Mouse (Mus musculus) frontal cortex, postnatal 36 days (tissue): ENCODE data around the gene Iqca.

Experiments used
- DNase-seq, 2 experiments: peaks; one replicate each; pipeline ENCODE4 v3.0.0; 2022; ENCODE audit warnings: low spot score in 2 of 2

Gene Iqca

GRCm38 (mm10) chr1:90153099-90153744 lies at the start of gene Iqca:
TSS of gene Iqca (minus strand) at chr1:90153401.
- peak; percentile 65 to 75 for DNase-seq

- peak; percentile 40 to 48 for DNase-seq
Observed at GRCm38 (mm10) chr1:90202207-90202978, 49.2 kb upstream of the Iqca start.

- no peak for DNase-seq
Observed at GRCm38 (mm10) chr1:90201655-90202054, 48.5 kb upstream of the Iqca start.

GRCm38 (mm10) chr1:90201246-90201645 lies 48.0 kb upstream of the Iqca start:
- no peak for DNase-seq

GRCm38 (mm10) chr1:90189046-90189445 lies 35.8 kb upstream of the Iqca start:
- DNase-seq = no peak

DNA sequence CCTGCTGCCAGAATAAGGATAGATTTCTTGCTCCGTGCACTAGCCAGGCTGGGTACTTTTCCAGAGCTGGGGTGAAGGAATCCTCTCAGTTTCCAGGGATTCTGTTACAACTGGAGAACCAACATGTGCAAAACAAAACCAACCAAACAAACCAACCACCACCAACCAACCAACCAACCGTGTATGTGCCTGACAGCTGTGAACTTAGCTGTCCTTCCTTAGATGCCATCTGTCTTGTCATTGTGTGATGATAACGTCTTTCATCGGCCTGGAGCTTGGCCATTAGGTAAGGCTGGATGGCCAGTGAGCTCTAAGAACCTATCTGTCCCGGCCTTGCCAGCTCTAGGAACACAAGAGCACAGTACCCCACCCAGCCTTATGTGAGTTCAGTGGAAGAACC lies 33.7 kb upstream of the Iqca start:
- no peak for DNase-seq

- DNase-seq = no peak
Observed at GRCm38 (mm10) chr1:90186173-90186572, 33.0 kb upstream of the Iqca start.

DNA sequence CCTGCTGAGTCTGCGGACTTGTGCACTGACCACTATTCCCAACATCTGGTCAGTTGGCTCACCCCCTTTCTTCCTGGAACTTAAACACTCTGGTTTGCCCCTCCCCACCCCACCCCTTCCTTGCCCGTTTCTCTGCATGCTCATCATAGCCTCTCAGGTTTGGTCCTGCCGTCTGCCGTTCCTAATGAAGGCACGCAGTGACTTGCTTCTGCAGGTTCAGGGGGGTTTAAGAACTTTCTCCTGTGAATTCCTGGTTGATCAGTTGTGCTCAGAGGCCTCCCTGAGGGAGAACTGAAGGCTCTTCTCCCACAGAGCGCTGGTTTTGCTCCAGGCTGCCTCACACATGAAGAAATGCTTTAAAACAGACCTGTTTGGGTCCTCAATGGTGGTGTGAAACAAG lies 30.4 kb upstream of the Iqca start:
- no peak for DNase-seq

- no peak for DNase-seq
Observed at GRCm38 (mm10) chr1:90182521-90182920, 29.3 kb upstream of the Iqca start.

DNA sequence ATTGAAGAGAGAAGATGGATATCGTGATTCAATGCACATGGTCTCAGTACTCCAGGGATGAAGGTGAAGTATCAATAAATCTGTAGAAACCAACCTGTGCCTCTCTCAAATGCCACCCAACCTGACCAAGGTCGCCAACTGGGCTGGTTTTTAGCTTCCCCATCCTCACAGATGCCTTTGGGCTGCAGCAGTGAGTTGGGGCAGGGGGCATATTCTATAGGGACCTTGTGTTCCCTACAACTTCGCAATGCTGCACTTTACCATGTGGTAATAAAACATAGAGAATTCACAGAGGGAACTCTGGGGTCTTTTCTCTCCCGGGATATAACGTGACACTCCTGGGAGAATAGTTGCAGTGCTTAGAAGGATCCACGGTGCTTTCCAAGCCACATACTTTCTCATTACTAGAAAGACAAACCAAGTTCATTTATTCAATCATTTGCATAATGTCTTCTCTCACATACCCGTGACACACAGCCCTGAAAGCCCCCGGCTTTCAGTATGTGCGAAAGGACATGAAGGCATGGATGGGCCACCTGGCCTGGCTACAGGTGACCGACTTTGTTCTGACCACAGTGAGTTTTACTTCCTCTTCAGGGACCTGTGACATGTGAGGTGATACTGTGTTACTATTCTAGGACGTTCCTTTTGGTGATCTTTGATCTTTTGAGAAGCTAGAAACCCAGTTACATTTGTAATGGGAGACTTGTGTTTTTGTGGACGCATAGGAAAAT lies 27.9 kb upstream of the Iqca start:
- no peak for DNase-seq

DNA sequence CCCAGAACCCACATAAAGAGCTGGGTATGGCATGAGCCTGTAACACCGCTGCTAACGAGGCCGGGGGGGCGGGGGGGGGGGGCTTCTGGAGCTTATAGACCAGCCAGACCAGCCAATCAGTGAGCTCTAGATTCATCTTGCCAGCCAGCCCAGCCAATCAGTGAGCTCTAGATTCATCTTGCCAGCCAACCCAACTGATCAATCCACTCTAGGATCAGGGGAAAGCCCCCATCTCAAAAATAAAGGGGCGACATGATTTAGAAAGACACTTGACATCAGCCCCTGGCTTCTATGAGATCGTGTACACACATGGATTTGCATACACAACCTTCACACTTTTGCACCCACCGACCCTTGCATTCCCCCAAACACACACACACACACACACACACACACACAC lies 27.3 kb upstream of the Iqca start:
- DNase-seq = no peak

- no peak for DNase-seq
Observed at GRCm38 (mm10) chr1:90177978-90178377, 24.8 kb upstream of the Iqca start.

GRCm38 (mm10) chr1:90177565-90177964 lies 24.4 kb upstream of the Iqca start:
- no peak for DNase-seq

- DNase-seq = no peak
Observed at GRCm38 (mm10) chr1:90176223-90176622, 23.0 kb upstream of the Iqca start.

DNA sequence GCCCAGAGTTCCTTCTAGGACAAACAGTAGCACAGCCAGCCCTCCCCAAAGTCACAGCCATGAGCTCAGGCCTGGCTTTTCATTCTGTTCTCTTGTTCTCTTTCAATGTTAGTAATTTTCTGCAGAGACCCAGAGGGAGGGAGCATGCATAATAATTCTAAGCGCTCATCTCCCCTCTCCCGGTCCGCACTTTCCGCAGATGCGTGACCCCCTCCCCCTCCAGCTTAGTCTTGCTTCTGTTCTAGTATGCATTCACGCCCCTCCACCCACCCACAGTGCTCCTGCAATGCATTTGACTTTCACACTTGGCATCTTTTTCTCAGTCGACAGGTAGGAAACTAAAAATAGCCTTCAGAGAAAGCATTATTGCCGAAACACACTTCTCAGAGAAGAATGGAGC lies 21.1 kb upstream of the Iqca start:
- no peak for DNase-seq

- DNase-seq = no peak
Observed at GRCm38 (mm10) chr1:90164319-90164718, 11.1 kb upstream of the Iqca start.

DNA sequence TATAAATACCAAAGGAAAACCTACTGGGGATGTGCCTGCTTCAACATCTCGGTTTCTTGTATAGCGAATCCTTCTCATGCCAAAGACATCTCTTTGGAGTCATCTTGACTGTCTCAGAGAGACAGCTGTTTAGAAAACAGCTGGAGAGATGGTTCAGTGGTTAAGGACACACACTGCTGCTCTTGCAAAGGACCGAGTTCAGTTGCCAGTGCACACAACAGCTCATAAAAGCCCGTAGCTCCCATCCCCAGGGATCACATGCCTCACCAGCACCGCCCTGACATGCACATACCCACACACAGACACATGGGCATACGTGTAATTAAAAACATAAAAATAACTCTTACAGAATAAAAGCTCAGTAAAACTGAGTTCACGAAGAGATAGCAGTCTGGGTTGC lies 10.0 kb upstream of the Iqca start:
- no peak for DNase-seq

DNA sequence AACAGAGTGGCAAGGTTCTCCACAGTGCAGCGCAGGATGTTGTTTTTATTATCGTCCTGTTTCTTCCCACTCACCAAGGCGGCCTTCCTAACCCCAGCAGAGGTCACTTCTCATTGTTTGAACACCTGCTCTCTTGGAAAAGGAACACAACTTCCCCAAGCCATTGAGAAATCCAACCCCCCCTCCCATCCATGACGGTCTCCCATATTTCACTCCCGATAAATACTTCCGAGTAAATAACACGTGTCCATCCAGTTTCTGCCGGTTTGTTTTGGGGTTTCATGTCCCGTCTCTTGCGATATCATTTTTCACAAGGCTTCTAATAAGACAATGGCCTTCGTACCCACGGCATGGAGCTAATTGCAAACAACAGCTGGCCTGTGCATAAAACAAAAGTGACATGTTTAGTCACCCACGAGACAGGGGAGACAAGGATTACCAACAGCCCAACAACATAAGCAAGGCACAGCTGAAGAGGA lies 9.2 kb upstream of the Iqca start:
- DNase-seq = no peak

- no peak for DNase-seq
Observed at GRCm38 (mm10) chr1:90161623-90162022, 8.4 kb upstream of the Iqca start.

DNA sequence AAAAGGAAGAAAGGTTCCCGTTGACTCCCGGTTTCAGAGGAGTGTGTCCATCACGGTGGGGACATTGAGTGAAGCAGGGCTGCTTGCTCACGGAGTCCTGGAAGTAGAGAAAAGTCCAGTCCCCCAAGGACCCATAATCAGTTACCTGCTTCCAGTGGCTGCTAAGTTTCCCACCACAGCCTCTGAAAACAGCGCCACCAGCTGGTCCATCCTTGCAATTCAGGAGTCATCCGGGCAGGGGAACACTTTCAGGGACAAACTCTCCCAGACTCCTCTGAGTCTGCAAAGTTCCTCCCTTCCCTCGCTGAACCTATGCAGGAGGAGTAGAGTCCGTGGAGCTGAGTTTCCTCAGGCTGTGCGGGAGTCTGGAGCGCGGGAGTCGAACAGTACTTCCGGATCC lies 6.7 kb upstream of the Iqca start:
- no peak for DNase-seq

DNA sequence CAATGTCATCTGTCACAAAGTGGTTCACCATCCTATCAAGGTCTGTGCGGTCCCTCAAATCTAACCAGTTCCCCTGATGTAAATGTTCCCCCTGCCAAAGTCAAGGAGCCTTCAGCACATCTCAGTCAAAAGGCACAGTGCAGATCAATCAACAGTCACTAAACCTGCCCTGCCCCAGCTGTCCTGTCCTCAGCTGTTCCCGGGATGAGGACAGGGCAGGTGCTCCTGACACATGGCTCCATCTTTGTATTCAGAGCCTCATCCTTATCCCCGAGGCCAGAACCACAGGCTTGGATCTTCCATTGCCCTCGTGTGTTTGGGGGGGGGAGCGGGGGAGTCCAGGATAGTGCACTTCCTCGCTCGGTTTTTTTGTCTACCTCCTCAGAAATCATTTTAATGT lies 3.4 kb upstream of the Iqca start:
- no peak for DNase-seq

DNA sequence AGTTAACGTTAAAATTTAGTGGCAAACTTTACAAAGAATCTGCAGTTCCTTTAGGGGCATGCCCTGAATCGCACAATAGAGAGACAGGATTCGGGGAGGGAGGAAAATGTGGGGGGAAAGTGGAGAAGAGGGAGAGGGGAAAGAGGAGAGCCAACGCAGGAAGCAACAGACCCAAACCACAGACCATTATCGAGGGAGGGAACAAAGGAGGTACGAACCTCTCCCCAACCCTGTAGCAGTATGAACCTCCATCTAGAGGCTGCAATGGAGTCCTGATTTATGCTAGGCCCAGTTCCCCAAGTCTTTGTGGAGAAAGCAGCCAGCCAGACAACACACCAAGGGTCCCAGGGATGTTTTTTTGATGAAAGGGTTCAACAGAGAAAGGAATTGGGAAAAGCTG lies 586 bp upstream of the Iqca start:
- no peak for DNase-seq

DNA sequence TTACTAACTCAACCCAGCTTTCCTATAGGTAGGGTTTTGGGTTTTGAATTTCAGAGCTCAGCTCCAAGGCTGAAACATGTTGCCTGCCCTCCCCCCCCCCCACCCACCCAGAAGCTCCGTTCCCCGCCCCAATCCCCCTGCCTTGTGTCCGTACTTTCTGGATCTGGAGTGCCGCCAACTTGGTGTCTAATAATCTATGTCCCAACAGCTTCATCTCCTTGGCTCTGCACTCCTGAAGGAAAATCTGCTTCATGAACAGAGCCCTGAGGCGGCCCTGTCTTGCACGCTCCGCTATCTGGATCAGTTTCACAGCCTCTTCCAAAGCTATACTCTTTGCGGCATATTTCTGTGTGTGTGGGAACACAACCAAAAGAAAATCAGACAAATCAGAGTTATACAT lies 13.5 kb downstream of the Iqca start:
- no peak for DNase-seq
